In the genomic region with DNA sequence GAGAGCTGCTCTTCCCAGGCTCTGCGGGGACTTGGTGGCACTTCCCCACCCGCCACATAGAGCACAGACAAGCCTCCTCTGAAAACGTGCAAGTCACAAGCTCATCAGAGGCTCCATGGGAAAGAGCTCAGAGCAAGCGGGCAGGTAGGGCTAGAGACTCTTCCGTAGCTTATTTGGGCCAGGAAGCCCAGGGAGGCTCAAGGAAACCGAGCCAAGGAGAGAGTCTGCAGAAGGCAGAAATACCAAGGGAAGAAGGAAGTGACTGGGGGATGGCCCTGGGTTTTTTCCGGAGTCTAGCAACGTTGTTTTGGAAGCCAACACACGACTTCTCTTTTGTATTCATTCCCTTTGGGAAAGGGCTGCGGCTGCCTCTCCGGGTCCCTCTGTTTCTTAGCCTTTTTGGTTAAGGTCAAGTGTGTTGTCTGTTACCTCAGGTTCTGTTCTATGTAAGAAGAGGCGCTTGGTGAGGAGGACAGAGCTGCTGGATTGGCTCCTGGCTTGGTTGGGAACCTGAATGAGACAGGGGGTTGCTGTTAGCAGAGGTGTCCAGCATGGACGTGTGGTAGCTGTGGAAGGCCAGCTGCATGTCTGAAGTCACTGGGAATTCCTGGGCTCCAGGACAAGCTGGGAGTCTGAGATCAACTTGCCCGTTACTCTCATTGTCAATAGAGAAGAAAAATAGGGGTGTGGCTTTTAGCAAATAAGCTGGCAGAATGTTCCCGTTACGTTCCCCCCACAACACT, we compare ENCODE assay signal across 10 mouse cellular contexts.
DNase-seq lines count a peak whose midpoint lies in the region; ATAC-seq and TF ChIP-seq lines count a peak whose summit lies in the region.
"Had no signal": no experiment of that assay in that cellular context is flagged by ENCODE, and none has a peak within 500 bp of the region (broad histone marks: within the 10 kb centered on the region; RNA-seq: fewer than 3 reads in every experiment).

No protein-coding gene starts in this region.

- H3K27me3 ChIP-seq in lung, embryonic 14.5 days (ENCODE audit: insufficient read depth, low read length): no peaks in the 10 kb centered on the region
- H3K27me3 ChIP-seq in heart, embryonic 10.5 days (ENCODE audit: insufficient read depth, poor library complexity, severe bottlenecking): no peaks in the 10 kb centered on the region
- H3K27me3 ChIP-seq in hindbrain, embryonic 15.5 days: no peaks in the 10 kb centered on the region
- no peaks in the 10 kb centered on the region; the same call in 1 of the 2 replicates for H3K27me3 ChIP-seq in limb, embryonic 12.5 days

- no peak for DNase-seq in lung, embryonic 14.5 days
- no peak for DNase-seq in lung, postnatal 36 days
- no peak for DNase-seq in heart, embryonic 10.5 days (ENCODE audit: low spot score)
- DNase-seq in gastrocnemius, adult 18-20 months (ENCODE audit: low spot score): no peak
- DNase-seq: cerebellum, adult 8-10 months; layer of hippocampus, adult 9-11 months had no signal

- H3K36me3 ChIP-seq in lung, embryonic 14.5 days (ENCODE audit: insufficient read depth): no peaks in the 10 kb centered on the region
- no peaks in the 10 kb centered on the region for H3K36me3 ChIP-seq in heart, embryonic 10.5 days
- no peaks in the 10 kb centered on the region for H3K36me3 ChIP-seq in hindbrain, embryonic 15.5 days
- H3K36me3 ChIP-seq in limb, embryonic 12.5 days: no peaks in the 10 kb centered on the region

- H3K9ac ChIP-seq in lung, embryonic 14.5 days: no peak overlapping the region
- no peak overlapping the region for H3K9ac ChIP-seq in hindbrain, embryonic 15.5 days
- no peak overlapping the region for H3K9ac ChIP-seq in limb, embryonic 12.5 days (replicated peaks)
- H3K9ac ChIP-seq: liver, embryonic 14.5 days had no signal

- TF ChIP-seq CTCF in lung, embryonic 14.5 days (IDR thresholded peaks at IDR 0.05; ENCODE audit: low read depth): no peak

- ATAC-seq in lung, embryonic 14.5 days (ENCODE audit: insufficient read depth): no peak
- ATAC-seq in hindbrain, embryonic 15.5 days (ENCODE audit: low FRiP score, low read depth): no peak
- ATAC-seq in limb, embryonic 12.5 days (ENCODE audit: insufficient number of reproducible peaks, insufficient read depth, low FRiP score, low TSS enrichment, low read depth): no peak
- ATAC-seq in erythroid progenitor cell, adult 5-6 weeks (replicated peaks; ENCODE audit: low FRiP score, poor library complexity, severe bottlenecking): no peak

- H3K4me2 ChIP-seq in lung, embryonic 14.5 days: no peak overlapping the region
- no peak overlapping the region for H3K4me2 ChIP-seq in hindbrain, embryonic 15.5 days
- H3K4me2 ChIP-seq in limb, embryonic 12.5 days: no peak overlapping the region

- no peaks in the 10 kb centered on the region for H3K4me1 ChIP-seq in lung, embryonic 14.5 days (ENCODE audit: insufficient read depth)
- peaks cover 75% of the 10 kb centered on the region for H3K4me1 ChIP-seq in heart, embryonic 10.5 days
- H3K4me1 ChIP-seq in hindbrain, embryonic 15.5 days (replicated peaks): peaks cover 23% of the 10 kb centered on the region
- H3K4me1 ChIP-seq in limb, embryonic 12.5 days (replicated peaks): peaks cover 37% of the 10 kb centered on the region

- H3K27ac ChIP-seq in lung, embryonic 14.5 days (ENCODE audit: low read depth): peak overlapping the region; percentile 63; the same call in 1 of the 2 replicates
- peak overlapping the region; percentile 69 for H3K27ac ChIP-seq in heart, embryonic 10.5 days
- 0 out of 2 replicates have a peak overlapping the region, but pooled peaks have one; percentile 17 for H3K27ac ChIP-seq in hindbrain, embryonic 15.5 days (replicated peaks)
- 0 out of 2 replicates have a peak overlapping the region, but pooled peaks have one; percentile 12 for H3K27ac ChIP-seq in limb, embryonic 12.5 days
- H3K27ac ChIP-seq: liver, embryonic 14.5 days had no signal

- H3K9me3 ChIP-seq in lung, embryonic 14.5 days (ENCODE audit: low read depth, low read length): no peaks in the 10 kb centered on the region
- H3K9me3 ChIP-seq in heart, embryonic 10.5 days: no peaks in the 10 kb centered on the region
- no peaks in the 10 kb centered on the region for H3K9me3 ChIP-seq in hindbrain, embryonic 15.5 days
- no peaks in the 10 kb centered on the region for H3K9me3 ChIP-seq in limb, embryonic 12.5 days

- WGBS in lung, embryonic 14.5 days: 69% methylated on average over 16 of the region's 16 CpGs
- 71% methylated on average over 16 of the region's 16 CpGs for WGBS in heart, embryonic 10.5 days
- 75% methylated on average over 16 of the region's 16 CpGs for WGBS in hindbrain, embryonic 15.5 days
- WGBS in limb, embryonic 12.5 days: 80% methylated on average over 16 of the region's 16 CpGs

- H3K4me3 ChIP-seq in lung, embryonic 14.5 days (ENCODE audit: low read depth, low read length): no peak overlapping the region
- no peak overlapping the region for H3K4me3 ChIP-seq in heart, embryonic 10.5 days
- no peak overlapping the region for H3K4me3 ChIP-seq in hindbrain, embryonic 15.5 days
- H3K4me3 ChIP-seq in limb, embryonic 12.5 days (replicated peaks): no peak overlapping the region

Comparison
In these comparisons a context has a peak if more than half of its experiments do, and no peak if none do; other contexts are left out.
1. H3K27ac ChIP-seq: peak in every context shown above with its lines; median percentile 69 in heart, embryonic 10.5 days; 63 in lung, embryonic 14.5 days; 17 in hindbrain, embryonic 15.5 days; 12 in limb, embryonic 12.5 days.